Mouse (Mus musculus) stomach, postnatal 0 days (tissue): ENCODE measurements around the gene Cetn3. TPM values are rescaled to one million over a fixed set of nuclear protein-coding genes. Genes with fewer than 3 reads are reported as not detected.
A peak's percentile ranks its signal among the peaks of the same experiment; 100 is the strongest.

Experiments
- ATAC-seq: fragments of 200-750 bp; cut with Nextera tagmentation; 2 replicates; pipeline ENCODE4 v1.8.0; 2017; ENCODE audit not compliant: low FRiP score, low TSS enrichment
- DNase-seq: peaks from one replicate; pipeline ENCODE4 v3.0.0-alpha.2; 2016; ENCODE audit warnings: low spot score
- H3K27ac ChIP-seq: fragments of 300-500 bp; sonication (generic); replicated peaks from 2 replicates; pipeline ENCODE4 v1.5.1; 2014; ENCODE audit warnings: mild to moderate bottlenecking, control low read depth
- H3K27me3 ChIP-seq: fragments of 300-500 bp; sonication (generic); 2 replicates; pipeline ENCODE4 v1.6.1; 2014; ENCODE audit warnings: low read length; ENCODE audit not compliant: control insufficient read depth, insufficient read depth
- H3K36me3 ChIP-seq: fragments of 300-500 bp; sonication (generic); 2 replicates; pipeline ENCODE4 v1.6.1; 2014; ENCODE audit warnings: low read length, mixed read lengths; ENCODE audit not compliant: control insufficient read depth, insufficient read depth
- H3K4me1 ChIP-seq: fragments of 300-500 bp; sonication (generic); replicated peaks from 2 replicates; pipeline ENCODE4 v1.6.1; 2014; ENCODE audit warnings: antibody characterized with exemption; ENCODE audit not compliant: control insufficient read depth, insufficient read depth
- H3K4me2 ChIP-seq: fragments of 300-500 bp; sonication (generic); replicated peaks from 2 replicates; pipeline ENCODE4 v1.6.1; 2014; ENCODE audit warnings: low read depth, mild to moderate bottlenecking, control low read depth, moderate library complexity
- H3K4me3 ChIP-seq: fragments of 300-500 bp; sonication (generic); 2 replicates; pipeline ENCODE4 v1.5.1; 2014; ENCODE audit warnings: low read depth, low read length, control low read depth
- H3K9ac ChIP-seq: fragments of 300-500 bp; sonication (generic); 2 replicates; pipeline ENCODE4 v1.6.1; 2014; ENCODE audit warnings: mild to moderate bottlenecking, low read length, control low read depth, mixed read lengths
- H3K9me3 ChIP-seq: fragments of 300-500 bp; sonication (generic); 2 replicates; pipeline ENCODE4 v1.6.1; 2016; ENCODE audit warnings: low read length; ENCODE audit not compliant: control insufficient read depth
- CTCF ChIP-seq: IDR thresholded peaks from 2 replicates; pipeline ENCODE4 v1.5.1; 2016; ENCODE audit warnings: antibody characterized with exemption, low read depth, mild to moderate bottlenecking, moderate library complexity
- EP300 ChIP-seq: optimal IDR thresholded peaks from 2 replicates; pipeline ENCODE3; 2016; ENCODE audit warnings: antibody characterized with exemption
- WGBS: fragments of 180-500 bp; shearing (Covaris S2); extraction: QIAGEN DNeasy Blood & Tissue Kit; methylation state at CpG from one replicate; pipeline ENCODE4 v1.1.7; 2014; 5-methylcytosine and 5-hydroxymethylcytosine counted together
- polyA plus RNA-seq: library from polyadenylated mRNA; unstranded; fragments of >200 nt; fragmentation: Nextera tagmentation; extraction: Ambion mirVana; gene quantifications from 2 replicates; pipeline ENCODE4 v1.2.1, GENCODE M21; 2015

Cetn3 gene
- polyA plus RNA-seq, 1 experiment from 2014 or later, result 166 TPM

DNA sequence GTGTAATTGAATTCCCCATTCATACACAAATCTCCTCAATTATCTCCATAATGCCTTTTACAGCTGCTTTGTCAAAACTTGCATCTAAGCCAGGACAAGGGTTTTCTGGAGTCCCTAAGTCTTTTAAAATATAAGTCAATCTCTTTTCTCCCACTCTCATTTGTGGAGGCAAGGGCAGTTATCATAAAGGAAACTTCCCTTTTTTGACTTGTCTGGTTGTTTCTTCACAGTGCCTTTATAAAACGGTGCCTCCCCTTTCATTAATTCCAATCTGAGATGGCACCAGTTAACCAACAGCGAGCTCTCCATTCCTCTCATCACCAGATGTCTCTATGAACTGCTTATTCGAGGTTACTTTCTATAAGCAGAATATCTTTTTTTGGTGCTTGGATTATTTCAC, 6.7 kb upstream of the Cetn3 start:
- DNase-seq (no peak), ATAC-seq (no peak)
- no peak overlapping the region for H3K27ac ChIP-seq
- no peaks in the 10 kb centered on the region for H3K27me3 ChIP-seq
- H3K4me3 ChIP-seq, result no peak overlapping the region
- no peaks in the 10 kb centered on the region for H3K9me3 ChIP-seq
- no peaks in the 10 kb centered on the region for H3K4me1 ChIP-seq
- TF ChIP-seq EP300, result no peak
- no peak for TF ChIP-seq CTCF
- H3K9ac ChIP-seq, result no peak overlapping the region
- no peak overlapping the region for H3K4me2 ChIP-seq
- WGBS, result 68% methylated on average over 3 of the region's 3 CpGs
- no peaks in the 10 kb centered on the region for H3K36me3 ChIP-seq

DNA sequence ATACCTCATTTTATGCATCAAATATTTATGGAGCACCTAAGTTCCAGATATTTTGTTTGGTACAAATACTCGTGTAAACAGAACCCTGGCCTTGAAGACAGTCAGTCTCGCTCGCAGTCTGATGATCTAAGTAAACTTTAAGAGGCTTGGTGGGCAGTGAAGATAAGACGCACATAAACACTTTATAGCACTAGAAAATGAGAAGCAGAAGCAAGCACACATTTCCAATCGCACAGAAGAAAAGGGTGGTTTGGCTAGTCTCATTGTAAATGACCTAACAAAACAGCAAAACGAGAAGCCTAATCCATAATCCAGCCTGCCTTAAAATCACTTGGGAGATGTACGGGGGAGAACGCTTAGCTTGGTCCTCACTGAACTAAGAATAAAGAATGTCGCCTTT, 402 bp upstream of the Cetn3 start:
- H3K27me3 ChIP-seq, result no peaks in the 10 kb centered on the region
- 23% methylated on average over 9 of the region's 9 CpGs for WGBS
- DNase-seq (no peak), ATAC-seq (no peak)
- H3K36me3 ChIP-seq, result 0 out of 2 replicates have a peak, but pooled peaks cover 4% of the 10 kb centered on the region
- H3K9me3 ChIP-seq, result no peaks in the 10 kb centered on the region
- peak overlapping the region; percentile 68; the same call in 1 of the 2 replicates for H3K4me3 ChIP-seq
- H3K9ac ChIP-seq, result peak overlapping the region; percentile 43; the same call in 1 of the 2 replicates
- H3K4me1 ChIP-seq, result peaks cover 3% of the 10 kb centered on the region; the same call in 1 of the 2 replicates
- peak overlapping the region; percentile 52 for H3K4me2 ChIP-seq
- TF ChIP-seq CTCF (no peak), EP300 (no peak)
- peak overlapping the region; percentile 99 for H3K27ac ChIP-seq

DNA sequence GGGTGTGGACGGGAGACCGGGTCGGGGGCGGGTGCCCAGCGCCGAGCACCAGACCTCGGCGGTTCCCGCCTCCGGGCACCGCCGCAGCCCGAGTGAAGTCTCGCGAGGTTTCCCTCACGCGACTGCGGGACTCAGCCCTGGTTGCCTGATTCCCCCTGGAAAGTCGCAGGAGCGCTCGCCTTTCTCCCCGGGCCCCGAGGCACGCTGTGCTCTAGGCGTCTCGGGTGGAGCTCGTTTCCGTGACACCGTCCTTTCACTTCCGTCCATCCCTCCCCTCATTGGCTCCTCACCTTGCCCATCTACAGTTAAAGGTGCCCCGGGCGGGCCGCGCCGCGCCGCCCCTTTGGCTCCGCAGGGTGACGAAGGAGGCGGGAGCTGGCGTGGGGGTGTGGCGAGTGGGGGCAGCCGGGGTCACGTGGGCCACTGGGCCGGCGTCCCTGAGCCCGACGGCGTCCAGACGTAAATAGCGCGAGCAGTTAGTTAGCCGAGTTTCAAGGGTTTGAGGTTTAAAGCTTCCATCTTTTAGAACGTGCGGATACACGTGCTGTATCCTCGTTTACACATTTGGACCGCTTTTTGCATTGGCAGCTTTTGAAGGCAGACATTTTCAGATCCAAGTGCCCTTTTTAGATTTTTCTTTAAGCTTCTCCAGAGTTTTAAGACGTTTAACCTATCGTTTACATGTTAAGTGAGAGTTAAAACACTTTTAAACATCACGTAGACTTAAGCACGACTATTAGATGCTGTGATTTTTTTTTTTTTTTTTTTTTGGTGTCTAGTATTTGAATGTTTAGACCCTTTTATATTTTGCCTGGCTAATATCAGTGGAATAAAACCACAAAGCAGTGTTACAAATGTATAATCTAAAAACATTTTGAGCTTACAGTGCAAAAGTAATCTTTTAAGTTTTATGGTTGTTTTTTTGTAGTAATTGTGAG, 797 bp downstream of the Cetn3 start:
- 1% methylated on average over 61 of the region's 62 CpGs for WGBS
- Histone ChIP-seq H3K9ac (peak overlapping the region; percentile 84), H3K4me1 (peaks cover 3% of the 10 kb centered on the region; the same call in 1 of the 2 replicates), H3K36me3 (0 out of 2 replicates have a peak, but pooled peaks cover 4% of the 10 kb centered on the region), H3K27ac (peak overlapping the region; percentile 99), H3K4me2 (peak overlapping the region; percentile 56), H3K27me3 (no peaks in the 10 kb centered on the region), H3K9me3 (no peaks in the 10 kb centered on the region), H3K4me3 (peak overlapping the region; percentile 68)
- DNase-seq, result peak; percentile 98
- TF ChIP-seq CTCF, result no peak
- TF ChIP-seq EP300, result peak; percentile 94
- ATAC-seq, result peak; percentile 98

DNA sequence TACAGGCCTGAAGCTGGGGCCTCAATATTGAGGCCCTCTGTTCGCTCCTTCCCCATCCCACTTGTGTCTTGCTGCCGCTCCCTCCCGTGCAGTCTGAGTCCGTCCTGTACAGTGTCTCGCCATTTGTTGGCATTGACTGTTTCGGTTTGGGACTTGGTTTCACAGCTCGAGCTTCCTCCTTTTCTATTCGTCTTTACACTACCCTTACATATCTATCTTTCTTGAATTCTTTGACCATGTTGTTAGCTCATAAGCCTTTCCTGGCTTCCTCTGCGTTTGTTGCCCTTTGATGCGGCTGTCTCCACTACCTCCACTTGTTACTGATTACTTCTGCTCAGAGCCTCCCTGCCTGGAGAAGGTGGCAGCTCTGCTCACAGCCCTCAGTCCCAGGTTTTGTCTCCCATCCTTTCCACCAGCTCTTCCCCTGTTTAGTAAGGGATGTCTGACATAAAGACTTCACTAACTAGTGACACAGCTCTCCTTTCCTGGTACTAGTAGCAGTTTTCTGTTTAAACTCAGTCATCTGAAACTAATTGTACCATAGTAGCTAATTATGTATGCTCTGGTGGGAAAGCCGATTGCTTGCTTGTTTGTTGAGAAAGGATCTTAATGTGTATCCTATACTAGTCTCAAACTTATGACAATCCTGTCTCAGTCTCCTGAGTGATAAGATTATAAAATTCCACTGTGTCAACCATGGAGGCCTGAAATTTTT, 3.0 kb downstream of the Cetn3 start:
- TF ChIP-seq EP300, result no peak
- no peak for TF ChIP-seq CTCF
- H3K27ac ChIP-seq, result no peak overlapping the region
- H3K36me3 ChIP-seq, result 0 out of 2 replicates have a peak, but pooled peaks cover 4% of the 10 kb centered on the region
- H3K4me3 ChIP-seq, result no peak overlapping the region
- no peaks in the 10 kb centered on the region for H3K27me3 ChIP-seq
- no peak for DNase-seq
- 82% methylated on average over 11 of the region's 11 CpGs for WGBS
- H3K9me3 ChIP-seq, result no peaks in the 10 kb centered on the region
- H3K4me1 ChIP-seq, result peaks cover 3% of the 10 kb centered on the region; the same call in 1 of the 2 replicates
- H3K9ac ChIP-seq, result 0 out of 2 replicates have a peak overlapping the region, but pooled peaks have one; percentile 13
- no peak overlapping the region for H3K4me2 ChIP-seq
- ATAC-seq, result no peak

DNA sequence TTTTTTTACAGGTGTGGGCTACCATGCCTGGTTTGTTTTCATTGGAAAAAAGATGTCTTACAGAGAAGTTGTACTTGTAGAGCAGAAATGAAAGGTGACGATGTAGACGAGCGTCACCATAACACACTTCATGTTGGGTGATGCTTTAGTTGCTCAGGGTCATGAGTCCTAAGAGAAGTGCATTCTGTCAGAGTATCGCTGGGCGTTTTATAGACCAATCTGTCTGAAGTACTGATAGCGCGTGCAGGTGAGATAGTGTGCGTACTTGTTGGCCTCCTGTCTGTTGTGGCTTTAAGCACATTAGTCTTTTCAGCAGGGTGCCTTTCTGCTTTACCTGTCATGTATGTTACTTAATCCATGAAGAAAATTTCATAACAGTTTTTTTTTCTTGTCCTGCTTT, 7.3 kb downstream of the Cetn3 start:
- Histone ChIP-seq H3K4me2 (no peak overlapping the region), H3K27ac (no peak overlapping the region), H3K36me3 (0 out of 2 replicates have a peak, but pooled peaks cover 11% of the 10 kb centered on the region), H3K9me3 (no peaks in the 10 kb centered on the region), H3K27me3 (no peaks in the 10 kb centered on the region), H3K9ac (no peak overlapping the region), H3K4me3 (no peak overlapping the region), H3K4me1 (no peaks in the 10 kb centered on the region)
- DNase-seq (no peak), ATAC-seq (no peak)
- 94% methylated on average over 8 of the region's 8 CpGs for whole genome bisulfite sequencing
- TF ChIP-seq CTCF, result no peak
- TF ChIP-seq EP300, result no peak
